Mouse (Mus musculus) layer of hippocampus, adult 2 months (tissue): ENCODE results near the gene Fam171b. TPM values are rescaled to one million over a fixed set of nuclear protein-coding genes. Genes with fewer than 3 reads are reported as not detected.
A peak's percentile ranks its signal among the peaks of the same experiment; 100 is the strongest.

Experiments used
- DNase-seq, 2 experiments: peaks; one replicate each; pipeline ENCODE4 v3.0.0; 2022; ENCODE audit warnings: low spot score in 2 of 2
- H3K27ac ChIP-seq: fragments of 200-600 bp; 2 replicates; pipeline ENCODE4 v1.8.1; 2022
- H3K4me3 ChIP-seq: fragments of 200-600 bp; 2 replicates; pipeline ENCODE4 v1.8.1; 2022; ENCODE audit warnings: mild to moderate bottlenecking
- CTCF ChIP-seq: fragments of 200-600 bp; conservative IDR thresholded peaks from 2 replicates; pipeline ENCODE4 v1.8.1; 2022; ENCODE audit warnings: antibody characterized with exemption, mild to moderate bottlenecking, moderate library complexity
- total RNA-seq, 2 experiments: library from RNA; stranded (reverse); gene quantifications; 2 replicates each; pipeline ENCODE4 v1.2.3; 2021

The Fam171b gene
- total RNA-seq, 2 experiments from 2014 or later, result 196 to 206 TPM

DNA sequence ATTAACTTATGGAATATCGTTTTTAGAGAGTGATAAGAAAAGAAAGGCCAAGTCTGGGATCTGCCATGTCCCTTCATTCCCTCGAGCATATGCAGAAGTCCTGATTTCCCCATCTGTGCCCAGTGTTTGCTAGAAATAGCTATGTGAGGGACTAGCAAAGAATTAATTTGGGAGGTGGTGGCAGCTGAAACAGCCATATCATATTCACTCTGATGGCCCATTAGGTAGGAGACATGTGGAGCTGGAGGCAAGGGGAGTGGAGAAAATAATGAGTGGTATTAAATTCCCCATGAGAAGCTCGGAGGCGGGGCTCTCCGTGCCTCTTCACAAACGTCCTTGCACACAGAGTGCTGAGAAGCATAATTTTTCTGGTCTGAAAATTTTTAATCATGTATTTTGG is 3.7 kb downstream of the Fam171b start:
- DNase-seq, result no peak
- Histone ChIP-seq H3K4me3 (no peak overlapping the region; the same call in 1 of the 2 replicates), H3K27ac (peak overlapping the region; percentile 57; the same call in 1 of the 2 replicates)
- no peak for TF ChIP-seq CTCF

GRCm38 (mm10) chr2:83825161-83825560 is 12.7 kb downstream of the Fam171b start:
- no peak overlapping the region for H3K4me3 ChIP-seq
- no peak for DNase-seq
- H3K27ac ChIP-seq, result peak overlapping the region; percentile 4; the same call in 1 of the 2 replicates
- no peak for TF ChIP-seq CTCF

DNA sequence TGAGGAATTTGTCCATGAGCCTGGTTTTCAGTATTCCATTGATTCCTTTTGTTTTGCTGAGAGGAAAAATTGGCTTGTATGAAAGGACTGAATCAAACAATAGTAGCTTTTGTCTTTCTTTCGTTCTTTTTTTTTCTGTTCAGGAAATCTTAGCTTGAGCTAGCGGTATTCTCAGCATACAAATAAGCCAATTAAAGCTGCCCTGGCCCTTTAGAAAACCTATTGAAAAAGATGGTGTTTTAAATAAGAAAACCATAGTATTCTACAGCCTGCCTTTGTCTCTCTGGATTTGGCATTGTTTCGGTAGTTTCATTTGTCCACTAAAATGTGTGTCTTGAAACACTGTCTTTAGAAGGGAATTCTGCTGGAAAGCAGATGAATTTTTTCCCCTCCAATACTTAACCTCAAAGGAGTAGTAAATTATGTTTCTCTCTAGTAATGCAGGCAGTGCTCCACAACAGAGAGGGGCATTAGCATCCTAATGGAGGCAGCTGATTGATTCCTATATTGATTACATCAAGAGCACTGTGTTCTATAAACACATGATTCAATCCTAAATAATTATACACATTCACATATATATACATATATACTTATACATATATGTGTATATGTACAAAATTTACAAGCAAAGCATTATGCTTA is 16.6 kb downstream of the Fam171b start:
- no peak for TF ChIP-seq CTCF
- Histone ChIP-seq H3K4me3 (no peak overlapping the region), H3K27ac (peak overlapping the region; percentile 89)
- DNase-seq, result no peak

- DNase-seq, result no peak
- TF ChIP-seq CTCF, result no peak
- H3K27ac ChIP-seq, result peak overlapping the region; percentile 89
- H3K4me3 ChIP-seq, result no peak overlapping the region
Observed at GRCm38 (mm10) chr2:83832903-83833302, 20.5 kb downstream of the Fam171b start.

- no peak for DNase-seq
- no peak for TF ChIP-seq CTCF
- peak overlapping the region; percentile 85 for H3K27ac ChIP-seq
- no peak overlapping the region for H3K4me3 ChIP-seq
Observed at GRCm38 (mm10) chr2:83835313-83836070, 23.1 kb downstream of the Fam171b start.

DNA sequence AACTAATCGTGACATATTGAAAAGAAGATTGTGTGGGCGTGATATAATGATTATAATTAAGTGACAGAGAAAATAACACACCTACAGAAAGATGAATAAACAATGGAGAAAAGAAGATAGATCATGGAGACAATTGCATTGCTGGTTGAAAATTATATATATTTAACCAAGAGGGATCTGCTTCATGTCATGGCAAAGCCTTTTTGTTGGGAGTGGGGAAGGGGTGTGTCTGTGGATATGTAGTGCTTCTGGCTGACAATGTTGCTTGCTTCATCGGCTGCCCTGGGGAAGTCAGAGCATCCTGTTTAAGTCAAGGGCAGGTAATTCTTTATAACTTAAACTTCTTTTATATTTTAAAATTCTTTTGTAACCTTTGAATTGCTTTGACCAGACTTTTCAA is 36.1 kb downstream of the Fam171b start:
- Histone ChIP-seq H3K27ac (peak overlapping the region; percentile 3; the same call in 1 of the 2 replicates), H3K4me3 (no peak overlapping the region)
- no peak for TF ChIP-seq CTCF
- no peak for DNase-seq

DNA sequence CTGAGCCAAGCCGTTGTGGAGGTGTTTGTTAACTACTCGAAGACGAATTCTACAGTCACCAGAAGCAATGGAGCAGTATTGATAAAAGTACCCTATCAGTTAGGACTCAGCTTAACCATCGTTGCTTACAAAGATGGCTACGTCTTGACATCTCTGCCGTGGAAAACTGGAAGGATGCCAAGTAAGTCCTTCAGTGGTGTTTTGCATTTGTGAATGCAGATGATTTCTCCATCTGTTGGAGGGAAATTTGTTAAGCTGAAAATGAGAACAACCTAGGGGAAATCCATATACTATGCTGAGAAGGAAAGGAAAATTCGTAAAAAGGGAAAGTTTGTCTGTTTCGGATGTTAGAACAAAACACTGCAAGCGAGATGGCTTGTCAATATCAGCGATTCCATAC is 41.0 kb downstream of the Fam171b start:
- Histone ChIP-seq H3K4me3 (no peak overlapping the region), H3K27ac (no peak overlapping the region)
- peak in 1 of 2 experiments; percentile 12 for DNase-seq
- no peak for TF ChIP-seq CTCF

DNA sequence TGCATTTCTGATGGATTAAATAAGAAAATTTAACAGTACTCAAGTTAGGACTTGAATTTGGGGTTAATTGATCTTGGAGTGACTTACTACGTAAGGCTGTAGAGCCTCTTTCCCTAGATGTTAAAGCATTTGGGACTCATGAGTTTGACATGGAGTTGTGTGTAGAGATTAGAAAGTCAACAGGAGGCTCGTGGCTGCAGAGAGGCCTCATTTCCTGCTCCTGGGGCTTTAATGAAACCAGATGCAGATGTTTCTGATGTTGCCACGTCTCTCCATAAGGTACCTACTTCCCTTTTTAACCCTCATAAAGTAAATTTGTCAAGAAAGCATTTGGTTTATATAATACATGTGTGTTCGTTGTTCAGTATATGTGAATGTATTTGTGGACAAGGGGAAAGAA is 43.8 kb downstream of the Fam171b start:
- Histone ChIP-seq H3K4me3 (no peak overlapping the region), H3K27ac (no peak overlapping the region)
- no peak for TF ChIP-seq CTCF
- no peak for DNase-seq

DNA sequence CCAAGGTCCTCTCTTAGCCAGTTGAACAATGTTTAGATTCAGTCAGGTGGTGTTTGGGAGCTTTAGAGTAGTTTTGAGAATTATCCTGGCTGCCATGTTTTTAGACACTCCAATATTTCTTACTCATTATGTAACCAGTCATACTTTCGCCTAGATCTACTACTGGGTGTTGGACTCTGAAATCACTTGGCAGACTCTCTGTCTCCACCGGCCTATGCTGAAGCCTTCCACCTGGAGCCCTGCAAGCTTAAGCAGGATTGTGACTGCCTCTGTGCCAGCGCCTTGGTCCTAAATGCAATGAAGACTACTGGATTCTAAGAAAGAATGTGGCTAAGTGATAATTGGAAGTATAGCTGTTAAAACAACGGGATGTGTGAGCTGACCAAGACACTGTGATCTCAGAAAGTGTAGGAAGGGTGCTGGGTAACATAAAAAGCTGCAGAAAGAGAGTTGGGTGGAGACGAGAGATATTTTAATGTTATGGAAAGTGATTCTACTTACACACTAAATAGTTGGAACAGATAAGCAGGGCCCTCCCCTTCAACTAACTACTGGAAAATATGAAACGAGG is 71.5 kb downstream of the Fam171b start:
- H3K4me3 ChIP-seq, result no peak overlapping the region
- H3K27ac ChIP-seq, result no peak overlapping the region
- no peak for TF ChIP-seq CTCF
- DNase-seq, result no peak

GRCm38 (mm10) chr2:83893701-83894100 is 81.3 kb downstream of the Fam171b start:
- H3K4me3 ChIP-seq, result no peak overlapping the region
- no peak for DNase-seq
- no peak overlapping the region for H3K27ac ChIP-seq
- TF ChIP-seq CTCF, result no peak

DNA sequence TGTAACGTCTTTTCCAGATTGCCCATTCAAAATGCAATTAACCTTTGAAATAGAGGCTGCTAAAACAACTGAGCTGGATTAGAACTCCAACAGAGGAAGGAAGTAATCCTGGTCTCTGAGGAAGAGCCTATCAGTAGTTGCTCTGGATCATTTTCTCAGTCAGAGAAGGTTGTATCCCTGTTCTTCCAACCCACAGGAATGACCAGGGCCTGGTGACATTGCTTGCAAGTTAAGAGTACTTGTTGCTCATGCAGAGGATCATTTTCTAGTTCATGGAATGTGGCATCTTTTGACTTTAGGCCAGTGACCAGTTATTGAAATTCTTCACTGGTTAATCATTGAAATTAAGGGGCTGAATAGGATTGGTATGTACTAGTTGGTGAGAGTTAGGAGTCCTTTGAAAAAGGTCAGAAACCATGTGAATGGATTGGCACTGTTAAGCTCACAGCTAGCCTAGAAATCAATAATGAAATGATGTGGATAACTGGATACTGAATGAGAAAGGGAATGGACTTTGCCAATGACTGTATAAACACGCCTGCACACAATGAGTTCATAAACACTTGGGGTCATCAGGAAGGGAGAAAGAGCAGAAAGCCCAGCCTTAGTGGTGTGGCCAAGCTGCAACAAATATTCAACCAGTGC is 89.6 kb downstream of the Fam171b start:
- DNase-seq, result no peak
- Histone ChIP-seq H3K4me3 (no peak overlapping the region), H3K27ac (no peak overlapping the region)
- no peak for TF ChIP-seq CTCF

DNA sequence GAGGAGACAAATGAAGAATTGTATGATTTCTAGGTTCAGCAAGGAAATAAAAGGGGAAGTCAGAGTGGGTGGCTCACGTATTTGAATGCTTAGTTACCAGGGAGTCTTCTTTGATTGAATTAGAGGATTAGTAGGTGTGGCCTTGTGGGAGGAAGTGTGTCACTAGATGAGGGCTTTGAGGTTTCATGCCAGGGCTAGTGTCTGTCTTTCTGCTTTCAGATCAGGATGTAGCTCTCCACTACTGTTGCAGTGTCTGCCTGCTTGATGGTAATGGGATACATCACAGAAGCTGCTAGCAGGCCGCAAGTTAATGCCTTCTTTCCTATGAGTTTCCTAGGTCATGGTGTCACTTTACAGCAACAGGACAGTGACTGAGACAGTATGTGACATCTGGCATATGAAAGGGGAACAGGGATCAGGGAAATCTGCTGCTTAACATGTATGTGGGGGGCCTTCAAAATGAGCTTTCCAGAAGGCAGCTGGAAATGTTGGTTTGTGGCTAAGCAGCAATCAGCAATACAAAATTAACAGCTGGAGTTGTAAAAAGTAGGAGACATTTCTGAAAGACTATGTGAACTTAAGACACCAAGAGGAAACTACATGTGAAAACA is 117.1 kb downstream of the Fam171b start:
- no peak overlapping the region for H3K27ac ChIP-seq
- TF ChIP-seq CTCF, result no peak
- no peak overlapping the region for H3K4me3 ChIP-seq
- DNase-seq, result no peak

Other genes starting within 250 kb of the Fam171b start
- 100 to 1,000 TPM; 131 to 134 TPM for gene Zc3h15, start 168.2 kb upstream of the Fam171b start, total RNA-seq
- gene Itgav, start 88.2 kb upstream of the Fam171b start, total RNA-seq, result 10 to 100 TPM; 68.7 to 69.5 TPM
- gene Zswim2, start 128.6 kb downstream of the Fam171b start, total RNA-seq, result not detected
- gene Gm13698, start 143.1 kb downstream of the Fam171b start, total RNA-seq, result 1 to 10 TPM; 2.0 to 2.1 TPM
- 1 to 10 TPM; 2.0 to 2.1 TPM for gene Gm13693, start 148.9 kb downstream of the Fam171b start, total RNA-seq
- gene Gm13695, start 154.7 kb downstream of the Fam171b start, total RNA-seq, result not detected
- 1 to 10 TPM; 2.0 to 2.1 TPM for gene Gm13696, start 160.5 kb downstream of the Fam171b start, total RNA-seq
- 1 to 10 TPM; 2.0 to 2.1 TPM for gene Gm13694, start 166.3 kb downstream of the Fam171b start, total RNA-seq
- 1 to 10 TPM; 2.0 to 2.1 TPM for gene Gm13697, start 172.1 kb downstream of the Fam171b start, total RNA-seq
- 1 to 10 TPM; 2.0 to 2.1 TPM for gene Gm13691, start 177.9 kb downstream of the Fam171b start, total RNA-seq